Mouse (Mus musculus): ENCODE results near the gene Ptpre.

- TF ChIP-seq CTCF (IDR thresholded peaks at IDR 0.05; ENCODE audit: borderline replicate concordance, insufficient read depth, low read depth, low read length) (no peak), POLR2A (IDR thresholded peaks at IDR 0.05; ENCODE audit: borderline replicate concordance, insufficient read depth, low read length) (no peak)
Measured at GRCm38 (mm10) chr7:135613380-135613779, 76.1 kb downstream of the Ptpre start.
